Mouse (Mus musculus) embryonic facial prominence, embryonic 13.5 days (tissue): ENCODE measurements around the gene Tead3. TPM values are rescaled to one million over a fixed set of nuclear protein-coding genes. Genes with fewer than 3 reads are reported as not detected.

ENCODE experiments used
- ATAC-seq: fragments of 200-750 bp; cut with Nextera tagmentation; 2 replicates; pipeline ENCODE4 v1.8.0; 2017; ENCODE audit warnings: low read depth; ENCODE audit not compliant: insufficient number of reproducible peaks, insufficient read depth, low FRiP score, low TSS enrichment
- H3K27ac ChIP-seq: fragments of 300-500 bp; sonication (generic); 2 replicates; pipeline ENCODE4 v1.5.1; 2015; ENCODE audit warnings: moderate library complexity, mild to moderate bottlenecking, inconsistent platforms
- H3K27me3 ChIP-seq: fragments of 300-500 bp; sonication (generic); 2 replicates; pipeline ENCODE4 v1.6.1; 2015; ENCODE audit warnings: mild to moderate bottlenecking, inconsistent platforms
- H3K36me3 ChIP-seq: fragments of 300-500 bp; sonication (generic); 2 replicates; pipeline ENCODE4 v1.6.1; 2015; ENCODE audit warnings: mild to moderate bottlenecking, inconsistent platforms
- H3K4me1 ChIP-seq: fragments of 300-500 bp; sonication (generic); 2 replicates; pipeline ENCODE4 v1.6.1; 2015; ENCODE audit warnings: inconsistent platforms
- H3K4me2 ChIP-seq: fragments of 300-500 bp; sonication (generic); 2 replicates; pipeline ENCODE4 v1.6.1; 2015; ENCODE audit warnings: moderate library complexity, mild to moderate bottlenecking, inconsistent platforms
- H3K4me3 ChIP-seq: fragments of 300-500 bp; sonication (generic); 2 replicates; pipeline ENCODE4 v1.5.1; 2015; ENCODE audit warnings: mild to moderate bottlenecking, inconsistent platforms
- H3K9ac ChIP-seq: fragments of 300-500 bp; sonication (generic); 2 replicates; pipeline ENCODE4 v1.6.1; 2015; ENCODE audit warnings: mild to moderate bottlenecking, inconsistent platforms
- H3K9me3 ChIP-seq: fragments of 300-500 bp; sonication (generic); 2 replicates; pipeline ENCODE4 v1.6.1; 2016; ENCODE audit warnings: inconsistent platforms
- WGBS: fragments of 180-500 bp; shearing (Covaris S2); methylation state at CpG from one replicate; pipeline ENCODE4 v1.1.7; 2015; ENCODE audit warnings: mixed read lengths; 5-methylcytosine and 5-hydroxymethylcytosine counted together
- polyA plus RNA-seq: library from polyadenylated mRNA; unstranded; fragments of >200 nt; fragmentation: Nextera tagmentation; extraction: Ambion mirVana; gene quantifications from 2 replicates; pipeline ENCODE4 v1.2.1, GENCODE M21; 2015

Gene Tead3
- 14.9 and 18.9 TPM in 2 replicates for polyA plus RNA-seq

- Histone ChIP-seq H3K4me2 (peak within 1 kb of the TSS; percentile 81), H3K4me1 (peaks cover 52% of the 10 kb centered on the region), H3K9me3 (no peaks in the 10 kb centered on the region), H3K4me3 (peak within 1 kb of the TSS; percentile 94), H3K27ac (peak within 1 kb of the TSS; percentile 100), H3K36me3 (no peaks in the 10 kb centered on the region), H3K9ac (peak within 1 kb of the TSS; percentile 97), H3K27me3 (no peaks in the 10 kb centered on the region)
- ATAC-seq, result peak; percentile 85
- under 1% methylated on average over 61 of the region's 73 CpGs for WGBS
Observed at GRCm38 (mm10) chr17:28350466-28351352, at the start of gene Tead3. TSS of gene Tead3 (minus strand) at chr17:28350817.

- Histone ChIP-seq H3K4me2 (no peak overlapping the region), H3K27ac (peak overlapping the region; percentile 88; the same call in 1 of the 2 replicates), H3K4me3 (no peak overlapping the region), H3K4me1 (peaks cover 43% of the 10 kb centered on the region), H3K9ac (no peak overlapping the region), H3K9me3 (no peaks in the 10 kb centered on the region), H3K27me3 (no peaks in the 10 kb centered on the region), H3K36me3 (peaks cover 23% of the 10 kb centered on the region)
- WGBS, result 79% methylated on average over 7 of the region's 7 CpGs
- ATAC-seq, result no peak
Observed at GRCm38 (mm10) chr17:28394994-28395393, 44.4 kb upstream of the Tead3 start.

GRCm38 (mm10) chr17:28394051-28394765 is 43.6 kb upstream of the Tead3 start:
- Histone ChIP-seq H3K4me3 (no peak overlapping the region), H3K9me3 (no peaks in the 10 kb centered on the region), H3K36me3 (peaks cover 17% of the 10 kb centered on the region), H3K27me3 (peaks cover 4% of the 10 kb centered on the region; the same call in 1 of the 2 replicates), H3K9ac (no peak overlapping the region), H3K4me1 (peaks cover 43% of the 10 kb centered on the region), H3K27ac (peak overlapping the region; percentile 88), H3K4me2 (peak overlapping the region; percentile 40)
- no peak for ATAC-seq
- 44% methylated on average over 15 of the region's 15 CpGs for WGBS

- Histone ChIP-seq H3K9ac (0 out of 2 replicates have a peak overlapping the region, but pooled peaks have one; percentile 32), H3K27me3 (peaks cover 21% of the 10 kb centered on the region), H3K4me2 (peak overlapping the region; percentile 42), H3K9me3 (no peaks in the 10 kb centered on the region), H3K36me3 (no peaks in the 10 kb centered on the region), H3K4me1 (peaks cover 46% of the 10 kb centered on the region), H3K27ac (no peak overlapping the region), H3K4me3 (peak overlapping the region; percentile 6; the same call in 1 of the 2 replicates)
- no peak for ATAC-seq
- 7% methylated on average over 23 of the region's 25 CpGs for WGBS
Observed at GRCm38 (mm10) chr17:28391568-28392432, 41.2 kb upstream of the Tead3 start.

- Histone ChIP-seq H3K36me3 (no peaks in the 10 kb centered on the region), H3K4me1 (peaks cover 32% of the 10 kb centered on the region), H3K9me3 (no peaks in the 10 kb centered on the region), H3K4me3 (no peak overlapping the region), H3K9ac (no peak overlapping the region), H3K4me2 (no peak overlapping the region), H3K27ac (no peak overlapping the region), H3K27me3 (peaks cover 32% of the 10 kb centered on the region)
- ATAC-seq, result no peak
- 87% methylated on average over 3 of the region's 3 CpGs for WGBS
Observed at GRCm38 (mm10) chr17:28388534-28388933, 37.9 kb upstream of the Tead3 start.

GRCm38 (mm10) chr17:28386150-28386905 is 35.7 kb upstream of the Tead3 start:
- peak overlapping the region; percentile 54 for H3K4me2 ChIP-seq
- H3K9ac ChIP-seq, result peak overlapping the region; percentile 46; the same call in 1 of the 2 replicates
- 5% methylated on average over 23 of the region's 23 CpGs for WGBS
- peaks cover 12% of the 10 kb centered on the region for H3K4me1 ChIP-seq
- no peak for ATAC-seq
- peak overlapping the region; percentile 13 for H3K4me3 ChIP-seq
- H3K27ac ChIP-seq, result no peak overlapping the region
- no peaks in the 10 kb centered on the region for H3K36me3 ChIP-seq
- H3K9me3 ChIP-seq, result no peaks in the 10 kb centered on the region
- H3K27me3 ChIP-seq, result peaks cover 32% of the 10 kb centered on the region

GRCm38 (mm10) chr17:28384298-28384697 is 33.7 kb upstream of the Tead3 start:
- Histone ChIP-seq H3K4me2 (no peak overlapping the region), H3K9ac (no peak overlapping the region), H3K27ac (no peak overlapping the region), H3K9me3 (no peaks in the 10 kb centered on the region), H3K36me3 (no peaks in the 10 kb centered on the region), H3K4me1 (peaks cover 12% of the 10 kb centered on the region), H3K27me3 (peaks cover 29% of the 10 kb centered on the region), H3K4me3 (no peak overlapping the region)
- WGBS, result 62% methylated on average over 4 of the region's 4 CpGs
- no peak for ATAC-seq

GRCm38 (mm10) chr17:28380255-28380654 is 29.6 kb upstream of the Tead3 start:
- Histone ChIP-seq H3K27ac (no peak overlapping the region), H3K4me1 (peaks cover 4% of the 10 kb centered on the region; the same call in 1 of the 2 replicates), H3K36me3 (no peaks in the 10 kb centered on the region), H3K9ac (no peak overlapping the region), H3K9me3 (no peaks in the 10 kb centered on the region), H3K4me2 (no peak overlapping the region), H3K4me3 (no peak overlapping the region), H3K27me3 (peaks cover 7% of the 10 kb centered on the region)
- no peak for ATAC-seq
- WGBS, result 4% methylated on average over 6 of the region's 6 CpGs

- Histone ChIP-seq H3K27ac (no peak overlapping the region), H3K9ac (no peak overlapping the region), H3K4me2 (0 out of 2 replicates have a peak overlapping the region, but pooled peaks have one; percentile 9), H3K27me3 (peaks cover 22% of the 10 kb centered on the region), H3K4me3 (no peak overlapping the region), H3K36me3 (no peaks in the 10 kb centered on the region), H3K9me3 (no peaks in the 10 kb centered on the region), H3K4me1 (peaks cover 8% of the 10 kb centered on the region; the same call in 1 of the 2 replicates)
- no peak for ATAC-seq
- WGBS, result 10% methylated on average over 17 of the region's 17 CpGs
Observed at GRCm38 (mm10) chr17:28375592-28376061, 25.0 kb upstream of the Tead3 start.

GRCm38 (mm10) chr17:28374494-28374893 is 23.9 kb upstream of the Tead3 start:
- Histone ChIP-seq H3K9ac (no peak overlapping the region), H3K4me1 (peaks cover 8% of the 10 kb centered on the region; the same call in 1 of the 2 replicates), H3K36me3 (no peaks in the 10 kb centered on the region), H3K27ac (no peak overlapping the region), H3K9me3 (no peaks in the 10 kb centered on the region), H3K4me3 (no peak overlapping the region), H3K27me3 (peaks cover 22% of the 10 kb centered on the region), H3K4me2 (no peak overlapping the region)
- ATAC-seq, result no peak
- WGBS, result 13% methylated on average over 16 of the region's 16 CpGs
